Mouse (Mus musculus): ENCODE results near the gene Nfxl1.

DNA sequence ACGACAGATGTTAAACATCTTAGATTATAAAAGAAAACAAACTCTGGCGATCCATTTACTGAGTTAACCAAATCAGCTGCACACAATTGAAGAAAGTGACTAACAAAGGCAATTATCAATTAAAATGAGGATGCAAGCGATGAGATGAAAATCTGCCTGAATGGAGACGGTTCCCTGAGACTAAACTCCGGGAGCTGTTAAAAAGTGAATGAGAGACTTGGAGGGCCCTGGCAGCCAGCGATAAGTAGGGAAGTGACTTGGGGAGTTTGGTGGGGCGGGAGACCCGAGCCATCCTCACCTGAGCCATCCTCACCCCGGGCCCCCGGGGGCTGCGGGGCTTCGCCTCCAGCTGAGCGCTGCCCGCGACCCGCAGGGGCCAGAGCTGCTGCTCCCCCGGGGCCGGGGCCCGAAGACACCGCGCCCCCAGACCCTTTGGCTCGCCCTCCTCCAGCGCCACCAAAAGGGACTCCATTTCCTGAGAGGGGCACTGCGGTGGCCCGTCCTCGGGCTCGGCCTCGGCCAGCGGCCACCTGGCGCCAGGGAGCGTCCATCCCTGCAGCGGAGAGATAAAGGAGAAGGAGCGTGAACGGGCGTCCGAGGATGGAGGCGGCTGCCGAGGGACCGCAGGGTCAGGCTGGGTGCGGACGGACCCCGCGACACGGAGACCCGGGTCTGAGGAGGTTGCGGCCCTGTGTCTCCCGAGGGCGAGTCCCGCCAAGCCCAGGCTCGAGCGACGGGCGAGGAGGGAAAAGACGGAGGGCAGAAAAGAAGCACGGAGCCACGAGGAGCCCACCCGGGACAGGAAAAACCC lies 563 bp downstream of the Nfxl1 start:
- TF ChIP-seq POLR2A (IDR thresholded peaks at IDR 0.05; ENCODE audit: low read depth, low read length) (no peak), CTCF (IDR thresholded peaks at IDR 0.05; ENCODE audit: borderline replicate concordance, insufficient read depth, low read length) (no peak)
